Mouse (Mus musculus) heart, postnatal 4 days (tissue): ENCODE measurements around the gene Slc39a13. TPM values are rescaled to one million over a fixed set of nuclear protein-coding genes. Genes with fewer than 3 reads are reported as not detected.

Source experiments
- DNase-seq: peaks from one replicate; pipeline ENCODE4 v3.0.0; 2021
- total RNA-seq, 2 experiments: library from RNA; stranded (reverse); gene quantifications; 2 replicates each; pipeline ENCODE4 v1.2.3; 2021

Gene Slc39a13
- total RNA-seq, 2 experiments from 2014 or later: 32.6 to 36.8 TPM

DNA sequence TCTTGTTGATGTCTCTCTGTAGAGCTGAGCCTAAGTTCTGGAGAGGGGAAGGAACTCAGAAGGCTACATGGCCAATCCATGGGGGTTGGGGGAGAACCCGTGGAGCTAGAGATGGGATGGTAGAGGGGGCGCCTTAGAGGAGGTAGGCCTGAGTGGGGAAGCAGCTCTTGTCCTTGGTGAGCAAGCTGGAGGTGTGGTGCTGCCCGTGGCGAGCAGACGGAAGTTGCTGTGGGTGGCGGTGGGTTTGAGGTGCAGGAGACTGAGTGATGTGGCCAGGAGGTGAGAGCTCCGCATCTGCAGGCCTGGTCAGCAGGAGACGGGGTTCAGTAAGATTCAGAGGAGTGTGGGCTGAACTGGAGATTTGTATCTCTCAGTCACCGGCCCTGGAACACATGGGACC is 17.2 kb upstream of the Slc39a13 start:
- no peak for DNase-seq

DNA sequence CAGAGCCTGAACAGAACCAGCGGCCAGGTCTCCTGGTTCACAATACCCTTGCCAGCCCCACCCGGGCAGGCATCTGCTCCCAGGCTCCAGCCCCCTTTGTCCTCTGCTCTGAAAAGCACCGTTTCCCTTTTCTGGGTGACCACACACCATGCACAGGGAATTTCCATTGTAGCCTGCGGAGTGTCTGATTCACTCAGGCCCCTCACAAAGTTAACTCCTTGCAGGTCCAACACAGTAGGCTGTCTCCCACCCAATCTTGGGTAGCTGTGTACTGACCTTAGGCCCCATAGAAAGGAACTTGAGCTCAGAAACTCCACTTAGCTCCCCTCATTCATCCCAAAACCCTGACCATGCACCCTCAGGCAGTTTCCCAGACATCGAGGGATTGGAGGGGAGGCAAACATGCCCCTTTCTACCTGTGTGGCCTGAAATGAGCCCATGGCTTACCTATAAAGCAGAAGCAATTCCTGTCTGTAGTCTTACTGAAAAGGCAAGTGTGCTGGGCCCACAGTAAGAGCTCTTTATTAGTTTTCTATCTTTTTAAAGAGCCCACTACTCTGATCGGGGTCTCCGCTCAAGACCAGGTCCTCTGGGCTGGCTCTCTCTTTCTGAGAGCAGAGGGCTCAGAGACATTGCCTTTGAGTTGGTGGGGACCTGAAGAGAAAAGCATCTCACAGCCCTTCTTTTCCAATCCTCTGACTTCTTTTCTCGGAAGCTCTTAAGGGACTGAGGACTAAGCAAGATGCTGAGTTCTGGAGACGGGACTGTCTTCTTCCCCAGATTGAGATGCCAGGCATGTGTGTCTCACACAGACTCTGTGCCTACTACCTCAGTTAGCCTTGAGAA is 16.4 kb upstream of the Slc39a13 start:
- DNase-seq: no peak

DNA sequence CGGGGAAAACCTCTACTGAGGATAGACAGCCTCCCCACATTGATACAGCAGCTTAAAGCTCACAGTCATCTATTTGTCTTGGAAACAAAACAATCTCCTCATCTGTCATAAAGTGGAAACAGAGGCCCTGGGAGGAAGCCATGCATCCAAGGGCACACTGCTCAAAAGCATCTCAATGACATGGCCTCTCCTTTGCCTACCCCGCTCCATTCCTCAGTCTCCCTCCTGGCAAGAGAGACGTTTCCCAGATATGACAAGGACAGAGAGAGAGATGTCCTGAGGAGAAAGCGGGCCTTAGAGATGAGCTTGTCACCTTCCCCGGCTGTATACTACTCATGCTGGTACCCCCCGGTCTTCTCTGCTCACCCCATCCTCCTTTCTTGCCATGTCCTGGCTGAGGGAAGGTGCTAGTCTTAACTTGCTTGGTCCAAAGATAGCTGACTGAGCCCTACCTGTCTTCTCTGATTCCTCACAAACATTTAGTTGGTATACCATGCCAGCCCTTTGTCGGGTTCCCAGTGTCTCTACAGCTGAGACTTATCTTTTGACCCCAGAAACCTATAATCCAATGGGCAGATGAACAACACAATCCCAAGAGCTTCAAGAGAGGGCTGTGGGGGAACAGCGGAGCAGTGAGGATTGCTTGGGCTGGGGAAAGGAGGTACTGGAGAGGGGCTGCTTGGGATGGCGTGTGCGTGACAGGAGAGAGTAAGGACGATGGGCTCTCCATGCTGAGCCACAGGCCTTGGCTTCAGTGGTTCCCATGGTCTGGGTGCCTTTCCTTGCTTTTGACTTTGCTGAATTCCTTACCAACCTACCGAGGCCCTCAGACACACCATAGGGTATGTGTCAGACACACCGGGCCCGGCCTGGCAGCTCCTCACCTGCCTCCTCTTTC is 15.5 kb upstream of the Slc39a13 start:
- DNase-seq: no peak

DNA sequence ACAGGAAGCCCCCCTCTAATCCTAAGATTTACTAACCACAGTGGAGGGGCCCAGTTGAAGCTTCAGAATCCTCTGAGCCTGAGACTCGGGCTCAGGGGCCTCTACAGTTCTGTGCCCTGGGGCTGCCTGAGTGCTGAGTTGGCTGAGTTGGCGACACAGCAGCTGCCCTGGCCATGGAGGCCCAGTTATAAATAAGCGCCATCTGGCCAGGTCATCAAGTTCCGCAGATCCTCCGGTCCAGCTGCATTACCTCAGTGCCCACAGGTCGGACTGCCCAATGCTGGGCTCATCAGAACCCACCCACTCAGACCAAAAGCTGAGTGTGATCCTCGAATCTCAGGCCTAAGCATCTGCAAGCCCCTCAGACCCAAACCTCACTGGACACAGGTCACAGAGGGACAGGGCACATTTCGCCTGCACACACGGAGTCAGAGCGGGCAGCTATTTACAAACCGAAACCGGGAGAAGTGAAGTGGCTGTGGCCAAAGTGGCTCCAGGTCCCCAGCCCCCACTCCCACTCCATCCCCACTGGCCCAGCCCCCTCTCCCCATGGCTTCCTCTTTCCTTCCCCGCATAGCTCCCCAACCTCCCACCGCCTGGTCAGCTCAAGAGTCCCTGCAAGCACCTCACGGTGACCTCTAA is 14.1 kb upstream of the Slc39a13 start:
- DNase-seq: no peak

DNA sequence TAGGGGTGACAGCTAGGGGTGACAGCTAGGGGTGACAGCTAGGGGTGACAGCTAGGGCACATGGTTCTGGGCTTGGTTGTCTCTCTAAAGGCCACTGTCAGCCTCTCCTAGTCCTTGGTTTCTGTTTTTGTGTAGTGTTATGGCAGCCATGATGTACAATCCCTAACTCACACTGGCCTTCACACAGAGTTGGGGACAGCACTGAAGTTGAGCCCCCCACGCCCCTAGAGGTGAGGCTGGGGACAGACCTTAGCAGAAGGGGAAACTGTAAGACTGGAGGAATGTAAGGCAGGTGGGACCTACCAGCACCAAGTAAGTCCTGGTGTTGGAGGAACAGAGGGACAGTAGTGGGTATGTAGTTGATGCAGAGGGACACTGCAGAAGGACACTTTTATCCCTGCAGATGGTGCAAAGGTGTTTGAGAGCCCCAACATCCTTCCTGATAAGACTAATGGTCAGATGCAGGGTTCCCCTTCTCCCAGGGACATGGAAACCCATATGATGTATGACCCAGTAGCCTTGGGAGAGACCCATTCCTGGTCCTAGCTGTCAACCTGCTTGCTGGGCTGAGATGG is 13.2 kb upstream of the Slc39a13 start:
- DNase-seq: no peak

DNA sequence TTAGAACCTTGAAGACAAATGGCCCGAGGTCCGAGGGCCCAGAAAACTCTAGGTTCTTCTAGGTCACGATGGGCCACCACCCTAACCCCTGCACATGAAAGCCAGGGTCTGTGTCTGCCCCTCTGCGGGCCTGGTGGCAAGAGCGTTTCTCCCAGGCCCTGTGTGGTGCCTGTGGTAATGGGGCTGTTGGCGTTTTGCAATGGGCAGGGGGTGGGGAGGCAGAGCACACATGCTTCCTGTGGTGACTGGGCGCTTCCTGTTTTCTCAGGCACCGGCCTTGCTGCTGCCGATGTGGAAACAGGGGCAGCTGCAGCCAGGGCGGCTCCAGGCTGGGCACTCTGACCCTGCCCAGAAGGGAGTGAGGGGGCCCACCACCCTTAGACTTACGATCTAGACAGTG is 12.6 kb upstream of the Slc39a13 start:
- peak; percentile 54 for DNase-seq

DNA sequence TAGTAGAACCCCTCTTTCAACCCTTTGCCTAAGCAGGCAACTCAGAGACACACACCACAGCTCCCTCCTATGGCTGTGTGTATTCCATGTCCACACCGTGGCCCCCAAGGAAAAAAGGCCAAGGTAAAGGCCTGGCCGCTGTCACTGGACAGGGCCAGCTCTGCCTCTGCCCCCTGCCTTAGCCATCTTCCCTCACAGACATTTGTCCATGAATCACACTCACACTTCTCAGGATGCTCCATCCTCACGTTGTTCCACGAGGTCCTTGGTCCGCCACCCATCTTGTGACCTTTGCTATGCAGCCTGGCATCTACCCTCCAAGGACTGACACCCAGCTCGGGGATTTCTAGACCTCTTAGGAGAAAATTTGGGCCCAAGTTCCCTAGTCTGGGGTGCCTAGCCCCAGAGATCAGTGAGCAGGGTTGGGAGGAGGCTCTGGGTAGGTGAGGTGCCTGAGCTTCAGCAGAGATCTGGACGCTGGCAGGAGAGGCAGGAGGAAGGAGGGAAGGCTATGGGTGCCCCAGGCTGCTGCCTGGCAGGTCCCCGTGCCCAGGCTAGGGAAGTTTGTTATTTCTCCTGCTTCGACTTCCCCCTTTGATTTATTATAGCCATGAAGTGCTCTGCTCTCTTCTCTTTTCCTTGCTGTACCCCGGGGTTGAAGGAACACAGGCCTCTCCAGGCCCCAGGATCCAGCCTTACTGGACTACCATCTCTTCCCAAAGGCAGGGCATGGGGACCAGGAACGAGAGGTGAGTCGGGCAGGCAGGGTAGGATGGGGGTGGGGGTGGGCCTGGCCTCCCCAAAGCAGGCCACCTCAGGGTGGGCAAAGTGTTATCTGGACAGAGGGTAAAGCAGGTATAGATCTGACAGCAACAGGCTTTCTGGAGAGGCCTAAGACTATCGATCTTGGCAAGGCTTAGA is 11.8 kb upstream of the Slc39a13 start, which contains the start of gene Spi1:
Gene Spi1 (plus strand): TSS at position 616 of the 921 bp plus-strand sequence.
- no peak for DNase-seq

DNA sequence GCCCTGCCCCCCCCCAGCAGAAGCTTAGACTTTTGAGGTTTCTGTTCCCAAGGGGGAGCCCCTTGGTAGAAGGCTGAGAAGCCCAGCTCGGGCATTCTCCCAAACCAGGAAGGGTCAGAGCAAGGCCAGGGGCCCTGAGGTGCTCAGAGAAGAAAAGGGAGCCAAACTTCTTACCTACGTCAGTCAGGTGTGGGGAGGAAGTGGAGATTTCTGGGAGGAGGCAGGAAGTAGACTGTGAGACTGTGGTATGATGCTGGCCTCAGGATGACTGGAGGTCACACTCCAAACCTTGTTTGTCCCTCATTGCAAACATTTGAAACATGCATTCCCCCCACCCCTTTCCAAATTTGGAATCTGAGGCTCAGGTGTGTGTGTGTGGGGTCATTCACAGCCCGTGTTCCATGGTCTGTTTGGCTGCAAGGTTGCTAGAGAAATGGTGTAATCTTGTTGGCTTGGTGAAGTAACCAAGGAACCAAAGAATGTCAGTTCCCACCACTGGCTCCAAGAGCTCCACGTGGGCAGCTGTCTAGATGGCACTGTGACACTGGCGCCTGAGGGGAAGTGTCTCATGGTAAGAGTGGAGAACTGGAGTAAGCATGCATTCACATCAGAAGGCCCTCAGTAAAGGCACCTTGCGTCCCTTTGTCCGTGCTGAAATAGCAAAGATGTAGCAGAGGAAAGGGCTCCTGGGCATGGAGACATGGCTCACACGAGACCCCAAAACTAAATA is 10.7 kb upstream of the Slc39a13 start:
- no peak for DNase-seq

DNA sequence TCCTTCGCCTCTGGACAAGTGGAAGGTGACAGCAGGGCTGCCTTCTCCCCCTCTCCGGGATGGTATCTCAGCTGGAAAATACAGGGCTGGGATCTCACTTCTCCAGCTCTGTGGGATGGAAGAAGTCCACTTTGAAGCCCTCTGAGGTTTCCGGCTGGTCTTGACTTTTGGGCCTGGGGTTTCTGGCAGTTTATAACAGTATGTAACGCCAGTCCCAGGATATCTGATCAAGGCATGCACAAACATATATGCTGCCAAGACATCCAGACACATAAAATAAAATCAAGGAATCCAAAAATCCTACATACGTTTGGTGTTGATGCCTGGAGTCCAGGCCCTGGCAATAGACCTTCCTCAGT is 8.8 kb upstream of the Slc39a13 start:
- DNase-seq: no peak

DNA sequence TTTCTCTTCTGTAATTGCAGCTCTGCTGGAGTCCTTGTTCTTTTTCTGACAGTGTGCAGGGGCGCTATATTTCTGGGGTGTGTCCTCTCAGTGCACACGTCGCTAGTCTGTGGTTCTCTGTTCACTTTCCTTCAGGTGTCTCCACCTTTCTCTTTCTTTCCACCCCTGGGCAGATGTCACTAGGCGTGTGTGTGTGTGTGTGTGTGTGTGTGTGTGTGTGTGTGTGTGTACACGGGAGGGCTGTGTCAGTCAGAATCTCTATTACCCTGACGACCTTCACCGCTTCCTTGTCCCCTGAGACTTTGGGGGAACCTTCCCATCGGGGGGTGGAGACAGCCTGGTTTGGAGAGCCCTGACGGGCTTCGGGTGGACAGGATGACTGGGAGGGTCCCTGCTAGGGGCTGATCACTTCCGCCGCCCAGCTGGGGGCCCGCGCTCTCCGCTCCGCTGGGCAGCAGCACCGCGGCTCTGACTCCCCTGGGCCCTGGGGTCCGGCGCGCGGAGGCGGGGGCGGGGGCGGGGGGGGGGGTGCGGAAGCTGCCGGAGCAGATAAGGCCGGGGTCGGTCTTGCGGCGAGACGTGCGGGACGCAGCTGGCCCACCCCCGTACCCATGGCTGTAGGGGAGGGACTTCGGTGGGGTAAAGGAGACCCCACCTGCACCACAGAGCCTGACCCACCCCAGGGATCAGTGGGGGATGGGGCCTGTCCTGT is 8.3 kb upstream of the Slc39a13 start:
- DNase-seq: peak; percentile 35

DNA sequence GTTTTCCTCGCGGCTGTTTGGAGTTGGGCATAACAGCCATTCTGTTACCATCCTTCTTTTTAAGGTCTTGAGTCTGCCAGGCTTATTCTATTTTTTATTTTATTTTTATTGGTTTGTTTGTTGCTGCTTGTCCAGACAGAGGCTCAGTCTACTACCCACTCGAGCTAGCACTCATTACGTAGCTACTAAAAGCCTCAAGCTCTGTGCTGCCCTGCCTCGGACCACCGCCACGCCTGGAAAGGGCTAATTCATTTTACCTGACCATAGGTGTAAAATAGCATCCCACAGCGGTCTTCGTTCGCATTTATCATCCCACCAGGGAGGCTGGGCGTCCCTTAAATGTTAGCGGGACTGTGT is 7.7 kb upstream of the Slc39a13 start:
- no peak for DNase-seq

DNA sequence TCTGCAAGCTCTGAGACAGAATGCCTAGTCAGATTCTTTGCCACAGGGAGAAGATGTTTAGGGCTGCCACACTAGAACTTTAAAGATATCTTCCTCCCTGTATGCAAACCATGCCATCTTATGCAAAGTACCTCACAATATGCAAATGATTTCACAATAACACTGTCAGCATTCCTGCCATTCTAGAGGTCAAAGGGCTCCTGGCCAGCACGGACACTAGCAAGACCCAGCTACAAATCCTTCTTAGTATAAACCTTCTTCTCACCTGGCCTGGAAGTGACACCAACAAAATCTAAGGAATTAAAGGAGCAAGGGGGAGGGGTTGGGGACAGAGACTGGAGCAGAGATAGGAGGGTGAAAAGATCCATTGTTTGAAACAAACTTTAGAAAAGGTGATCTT is 1.9 kb upstream of the Slc39a13 start:
- no peak for DNase-seq

DNA sequence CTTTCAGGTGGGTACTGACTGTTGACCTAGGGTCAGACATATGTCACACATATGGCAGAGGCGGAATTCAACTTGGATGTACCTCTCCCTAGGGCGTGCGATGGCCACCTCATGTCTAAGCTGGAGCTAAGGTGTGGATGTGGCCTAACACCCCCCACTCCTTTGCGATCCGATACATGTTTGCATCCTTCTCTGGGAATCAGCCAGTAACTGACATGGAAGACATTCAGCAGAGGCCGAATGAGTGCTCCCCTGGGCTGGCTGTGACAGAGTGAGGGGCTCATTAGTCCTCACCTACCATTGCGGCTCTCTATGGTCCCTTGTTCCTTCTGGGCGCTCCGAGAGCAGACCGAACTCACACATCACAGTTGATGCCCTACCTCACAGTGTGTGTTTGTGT is 842 bp upstream of the Slc39a13 start:
- DNase-seq: no peak

DNA sequence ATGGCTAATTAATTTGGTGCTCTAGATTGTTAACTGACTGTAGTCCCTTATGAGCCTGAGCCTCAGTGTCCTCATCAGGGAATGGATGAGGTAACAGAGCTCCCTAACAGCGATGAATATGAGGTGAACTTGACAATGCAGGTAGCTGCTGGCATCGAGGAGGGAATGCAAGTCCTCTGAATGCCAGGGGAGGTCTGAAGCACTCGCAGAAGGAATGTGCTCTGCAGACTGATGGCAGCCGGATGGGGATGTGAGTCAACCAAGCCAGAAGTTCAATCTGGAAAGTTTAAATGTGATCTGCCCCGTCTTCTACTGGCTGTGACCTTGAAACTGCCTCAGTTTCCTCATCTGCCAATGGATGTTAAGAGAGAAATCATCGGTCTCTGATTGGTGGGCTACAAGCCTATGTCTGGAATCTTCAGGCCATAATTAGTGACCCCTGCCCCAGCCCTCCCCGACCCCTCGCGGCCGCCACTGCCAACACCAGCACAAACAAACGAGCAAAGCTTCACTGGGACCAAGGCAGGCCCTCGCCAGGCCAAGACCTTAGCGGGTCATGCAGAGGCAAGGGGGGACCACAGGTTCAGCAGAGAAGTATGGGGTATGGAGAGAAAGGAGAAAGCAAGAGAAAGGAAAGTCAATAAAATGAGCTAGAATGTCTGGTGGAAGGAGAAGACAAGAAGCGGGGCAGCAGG is 764 bp downstream of the Slc39a13 start:
- DNase-seq: peak; percentile 38

DNA sequence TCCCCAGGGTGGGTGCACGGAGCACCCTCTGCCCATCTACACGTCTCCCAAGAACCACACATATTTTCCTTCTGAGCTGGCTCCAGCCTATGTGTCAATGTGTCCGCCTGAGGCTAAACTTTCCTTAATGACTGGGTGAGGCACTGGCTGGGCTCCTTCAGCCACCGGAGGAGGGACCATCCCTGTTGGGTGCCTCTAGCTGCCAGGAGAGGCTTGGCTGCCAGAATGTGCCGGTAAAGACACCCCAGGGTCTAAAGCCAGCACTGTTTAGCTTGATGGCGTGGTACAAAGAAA is 1.4 kb downstream of the Slc39a13 start:
- no peak for DNase-seq

DNA sequence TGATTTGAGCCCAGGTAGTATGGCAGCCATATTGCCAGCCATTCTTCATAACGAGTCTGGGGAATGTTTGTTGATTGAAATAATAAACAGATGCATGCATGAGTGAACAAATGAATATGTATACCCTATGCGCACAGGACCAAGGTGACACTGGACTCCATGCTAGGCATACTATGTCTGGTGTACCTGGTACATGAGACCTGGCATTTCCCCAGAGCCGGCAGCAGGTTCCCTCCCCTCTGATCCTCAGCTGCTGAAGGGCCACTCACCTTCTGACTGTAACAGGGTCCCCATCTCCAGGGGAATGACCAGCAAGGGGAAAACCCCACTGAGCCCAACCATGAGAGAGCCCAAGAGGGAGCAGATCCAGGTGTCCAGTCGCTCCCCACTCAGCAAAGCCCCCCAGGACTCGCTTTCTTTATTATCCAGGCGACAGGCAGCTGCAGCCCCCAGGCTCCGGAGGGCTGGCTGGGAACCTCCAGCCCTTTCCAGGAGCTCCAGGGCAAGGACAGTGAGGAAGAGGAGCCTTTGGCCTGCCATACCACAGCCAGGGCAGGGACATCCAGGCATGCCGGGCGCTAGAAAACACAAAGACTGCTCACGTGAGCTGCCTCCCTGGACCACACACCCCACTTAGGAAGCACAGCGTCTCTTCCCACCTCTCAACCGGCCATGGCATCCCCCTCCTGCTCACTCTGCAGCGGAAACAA is 1.9 kb downstream of the Slc39a13 start:
- DNase-seq: no peak

DNA sequence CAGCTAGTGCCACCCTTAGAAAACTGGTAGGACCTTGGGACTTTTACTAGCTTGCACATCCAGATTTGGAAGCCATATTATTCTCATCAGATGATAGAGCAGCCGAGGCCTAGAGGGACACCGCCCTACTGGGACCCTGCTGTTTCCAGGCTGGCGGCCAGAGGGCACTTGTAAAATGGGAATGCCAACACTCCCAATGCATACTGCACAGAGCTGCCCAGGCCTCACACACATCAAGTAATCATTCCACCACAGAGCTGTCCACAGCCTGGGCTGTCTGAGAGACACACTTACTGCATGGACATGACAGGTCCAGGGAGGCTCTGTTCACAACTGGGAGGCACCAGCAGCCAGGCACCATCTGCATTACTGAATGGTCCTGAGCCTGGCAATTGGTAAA is 3.8 kb downstream of the Slc39a13 start:
- peak; percentile 76 for DNase-seq

DNA sequence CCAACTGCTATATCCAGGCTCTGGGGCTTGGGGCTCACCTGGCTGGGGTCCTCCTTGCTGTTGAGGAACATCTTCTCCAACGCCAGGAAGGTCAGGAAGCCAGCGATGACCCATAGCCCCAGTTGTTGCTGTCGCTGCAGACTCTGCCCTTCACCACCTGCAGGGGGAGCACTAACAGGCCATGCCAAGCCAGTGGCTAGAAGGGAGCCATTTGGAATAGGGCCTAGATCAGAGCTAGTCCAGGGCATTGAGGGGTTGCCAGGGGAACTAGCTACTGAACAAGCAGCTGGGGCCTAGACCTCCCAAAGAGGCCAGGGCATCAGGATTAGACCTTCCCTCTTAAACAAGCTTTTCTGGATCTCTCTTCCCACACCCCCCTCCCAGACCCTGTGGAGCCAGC is 4.7 kb downstream of the Slc39a13 start:
- peak; percentile 52 for DNase-seq

DNA sequence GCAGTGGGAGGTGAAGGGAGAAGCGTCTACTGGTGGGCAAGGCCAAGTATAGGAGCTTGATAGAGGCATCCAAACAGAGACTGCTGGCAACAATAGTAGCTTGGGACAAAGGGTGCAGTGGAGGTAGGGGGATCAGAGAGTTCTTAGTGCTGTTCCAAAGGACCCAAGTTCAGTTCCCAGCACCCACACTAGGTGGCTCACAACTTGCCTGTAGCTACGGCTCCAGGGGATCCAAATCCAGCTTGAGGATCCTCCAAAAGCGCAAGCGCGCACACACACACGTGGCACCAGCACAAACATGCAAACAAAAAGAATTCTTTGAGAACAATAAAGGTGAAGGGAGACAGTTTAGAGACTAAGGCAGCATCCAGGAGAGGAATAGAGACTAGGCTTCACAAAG is 6.0 kb downstream of the Slc39a13 start:
- no peak for DNase-seq
